ENCODE assay signal across 19 mouse cellular contexts in the genomic region with DNA sequence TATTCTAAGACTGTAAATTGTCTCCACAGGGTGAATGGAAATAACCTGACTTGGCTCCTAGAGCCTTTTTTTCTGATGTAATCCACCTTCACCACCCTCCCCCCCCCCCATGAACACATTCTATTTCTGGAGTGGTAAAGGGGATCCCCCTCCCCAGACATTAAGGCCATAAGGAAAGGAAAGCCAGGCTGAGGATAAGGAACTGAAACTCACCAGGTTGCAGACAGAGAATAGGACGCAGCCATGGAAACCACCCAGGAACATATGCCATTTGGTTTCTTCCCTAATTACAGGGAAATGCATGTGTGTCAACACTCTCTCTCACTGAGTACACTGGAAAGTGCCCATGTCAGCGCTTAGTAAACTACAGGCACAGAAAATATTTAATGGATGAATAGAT.
"Had no signal": no experiment of that assay in that cellular context is flagged by ENCODE, and none has a peak within 500 bp of the region (broad histone marks: within the 10 kb centered on the region; RNA-seq: fewer than 3 reads in every experiment).

No protein-coding gene starts in this region.

- H3K4me2 ChIP-seq: lung, embryonic 14.5 days; midbrain, embryonic 12.5 days; neural tube, embryonic 13.5 days; neural tube, embryonic 15.5 days had no signal

- H3K27ac ChIP-seq: midbrain, embryonic 10.5 days; midbrain, embryonic 12.5 days; neural tube, embryonic 13.5 days; neural tube, embryonic 15.5 days had no signal

- H3K9me3 ChIP-seq: midbrain, embryonic 10.5 days; midbrain, embryonic 12.5 days; neural tube, embryonic 15.5 days had no signal

- H3K36me3 ChIP-seq: midbrain, embryonic 10.5 days; midbrain, embryonic 12.5 days; neural tube, embryonic 13.5 days; neural tube, embryonic 15.5 days had no signal

- ATAC-seq: midbrain, embryonic 16.5 days had no signal

- DNase-seq: lung, adult 18-20 months; lung, embryonic 14.5 days; lung, postnatal 10 days; lung, postnatal 4 days; midbrain, embryonic 14.5 days; retina, postnatal 1 day; right cerebral cortex, adult 18-20 months; right cerebral cortex, postnatal 25 days; right cerebral cortex, postnatal 4 days; spleen, adult 18-20 months; thymus, adult 18-20 months; thymus, postnatal 14 days; thymus, postnatal 4 days had no signal

- H3K9ac ChIP-seq: lung, embryonic 14.5 days; midbrain, embryonic 12.5 days; neural tube, embryonic 13.5 days; neural tube, embryonic 15.5 days had no signal

- H3K4me3 ChIP-seq: midbrain, embryonic 10.5 days; midbrain, embryonic 12.5 days; myocyte; neural tube, embryonic 13.5 days; neural tube, embryonic 15.5 days had no signal

- H3K4me1 ChIP-seq: midbrain, embryonic 12.5 days; neural tube, embryonic 13.5 days; neural tube, embryonic 15.5 days had no signal

- H3K27me3 ChIP-seq: midbrain, embryonic 12.5 days; neural tube, embryonic 13.5 days; neural tube, embryonic 15.5 days had no signal
